12 mouse cellular contexts compared by ENCODE assay signal in genomic region chr16:6479616-6480410, GRCm38 (mm10).
DNase-seq lines count a peak whose midpoint lies in the region; ATAC-seq and TF ChIP-seq lines count a peak whose summit lies in the region.
"Had no signal": no experiment of that assay in that cellular context is flagged by ENCODE, and none has a peak within 500 bp of the region (broad histone marks: within the 10 kb centered on the region; RNA-seq: fewer than 3 reads in every experiment).

No protein-coding gene starts in this region.

- H3K9ac ChIP-seq in forebrain, embryonic 11.5 days (ENCODE audit: low read length) = no peak overlapping the region
- H3K9ac ChIP-seq in stomach, embryonic 14.5 days (replicated peaks; ENCODE audit: low read depth, low read length) = no peak overlapping the region
- no peak overlapping the region for H3K9ac ChIP-seq in stomach, postnatal 0 days (ENCODE audit: low read length)
- 0 out of 2 replicates have a peak overlapping the region, but pooled peaks have one; percentile 9 for H3K9ac ChIP-seq in hindbrain, embryonic 13.5 days
- H3K9ac ChIP-seq: heart, embryonic 13.5 days had no signal

- H3K27ac ChIP-seq in forebrain, embryonic 11.5 days (ENCODE audit: low read depth, low read length) = no peak overlapping the region
- no peak overlapping the region for H3K27ac ChIP-seq in forebrain, embryonic 10.5 days
- no peak overlapping the region for H3K27ac ChIP-seq in stomach, embryonic 14.5 days (ENCODE audit: low read length)
- H3K27ac ChIP-seq in stomach, postnatal 0 days (replicated peaks) = no peak overlapping the region
- H3K27ac ChIP-seq in hindbrain, embryonic 13.5 days = peak overlapping the region; percentile 76
- H3K27ac ChIP-seq: heart, embryonic 13.5 days had no signal

- ATAC-seq in forebrain, embryonic 11.5 days (replicated peaks; ENCODE audit: low FRiP score) = peak; percentile 77; the same call in 1 of the 2 replicates
- ATAC-seq in stomach, embryonic 14.5 days (ENCODE audit: insufficient number of reproducible peaks, insufficient read depth, low FRiP score, low read depth) = peak; percentile 65; the same call in 1 of the 2 replicates
- no peak for ATAC-seq in stomach, postnatal 0 days (ENCODE audit: low FRiP score, low TSS enrichment)
- peak; percentile 82 for ATAC-seq in hindbrain, embryonic 13.5 days (ENCODE audit: low FRiP score)
- ATAC-seq: activated CD4-positive, CD25-positive, alpha-beta regulatory T cell, adult 4 months had no signal

- peak; percentile 65 for DNase-seq in forebrain, embryonic 11.5 days (ENCODE audit: low spot score)
- DNase-seq in forebrain, embryonic 10.5 days (ENCODE audit: extremely low spot score, low spot score) = no peak
- DNase-seq in stomach, postnatal 0 days (ENCODE audit: low spot score) = no peak
- no peak for DNase-seq in right cerebral cortex, postnatal 25 days
- no peak for DNase-seq in kidney, adult 8-10 months
- DNase-seq in frontal cortex, postnatal 10 days (ENCODE audit: low spot score in 2 of 2) = no peak

- H3K27me3 ChIP-seq in forebrain, embryonic 11.5 days (ENCODE audit: control insufficient read depth, insufficient read depth, low read length) = no peaks in the 10 kb centered on the region
- H3K27me3 ChIP-seq in forebrain, embryonic 10.5 days (ENCODE audit: poor library complexity, severe bottlenecking) = no peaks in the 10 kb centered on the region
- no peaks in the 10 kb centered on the region for H3K27me3 ChIP-seq in stomach, embryonic 14.5 days (ENCODE audit: control insufficient read depth, insufficient read depth, low read length)
- no peaks in the 10 kb centered on the region for H3K27me3 ChIP-seq in stomach, postnatal 0 days (ENCODE audit: control insufficient read depth, insufficient read depth, low read length)
- no peaks in the 10 kb centered on the region for H3K27me3 ChIP-seq in hindbrain, embryonic 13.5 days

- no peaks in the 10 kb centered on the region for H3K36me3 ChIP-seq in forebrain, embryonic 11.5 days (ENCODE audit: control insufficient read depth, insufficient read depth, low read length)
- H3K36me3 ChIP-seq in forebrain, embryonic 10.5 days (replicated peaks) = no peaks in the 10 kb centered on the region
- no peaks in the 10 kb centered on the region for H3K36me3 ChIP-seq in stomach, embryonic 14.5 days (ENCODE audit: control insufficient read depth, insufficient read depth, low read length)
- H3K36me3 ChIP-seq in stomach, postnatal 0 days (ENCODE audit: control insufficient read depth, insufficient read depth, low read length) = no peaks in the 10 kb centered on the region
- no peaks in the 10 kb centered on the region for H3K36me3 ChIP-seq in hindbrain, embryonic 13.5 days
- H3K36me3 ChIP-seq: heart, embryonic 13.5 days had no signal

- 0 out of 2 replicates have a peak, but pooled peaks cover 2% of the 10 kb centered on the region for H3K4me1 ChIP-seq in forebrain, embryonic 11.5 days (replicated peaks; ENCODE audit: control insufficient read depth, insufficient read depth, low read length)
- peaks cover 13% of the 10 kb centered on the region for H3K4me1 ChIP-seq in forebrain, embryonic 10.5 days
- no peaks in the 10 kb centered on the region for H3K4me1 ChIP-seq in stomach, embryonic 14.5 days (ENCODE audit: control insufficient read depth, insufficient read depth, low read length)
- H3K4me1 ChIP-seq in stomach, postnatal 0 days (replicated peaks; ENCODE audit: control insufficient read depth, insufficient read depth) = no peaks in the 10 kb centered on the region
- H3K4me1 ChIP-seq in hindbrain, embryonic 13.5 days (replicated peaks) = peaks cover 26% of the 10 kb centered on the region

- H3K4me2 ChIP-seq in forebrain, embryonic 11.5 days (ENCODE audit: low read depth, low read length, severe bottlenecking) = no peak overlapping the region
- H3K4me2 ChIP-seq in stomach, embryonic 14.5 days (replicated peaks; ENCODE audit: low read depth, low read length) = no peak overlapping the region
- no peak overlapping the region for H3K4me2 ChIP-seq in stomach, postnatal 0 days (replicated peaks; ENCODE audit: low read depth)
- peak overlapping the region; percentile 10; the same call in 1 of the 2 replicates for H3K4me2 ChIP-seq in hindbrain, embryonic 13.5 days
- H3K4me2 ChIP-seq: heart, embryonic 13.5 days; liver, embryonic 11.5 days had no signal

- H3K9me3 ChIP-seq in forebrain, embryonic 11.5 days (ENCODE audit: control insufficient read depth, low read length) = no peaks in the 10 kb centered on the region
- no peaks in the 10 kb centered on the region for H3K9me3 ChIP-seq in forebrain, embryonic 10.5 days
- no peaks in the 10 kb centered on the region for H3K9me3 ChIP-seq in stomach, embryonic 14.5 days (ENCODE audit: control insufficient read depth, low read depth, low read length)
- no peaks in the 10 kb centered on the region for H3K9me3 ChIP-seq in stomach, postnatal 0 days (ENCODE audit: control insufficient read depth, low read length)
- H3K9me3 ChIP-seq in hindbrain, embryonic 13.5 days = no peaks in the 10 kb centered on the region
- H3K9me3 ChIP-seq: heart, embryonic 13.5 days had no signal

- TF ChIP-seq CTCF in stomach, postnatal 0 days (IDR thresholded peaks at IDR 0.05; ENCODE audit: low read depth) = no peak

- 13% methylated on average over 3 of the region's 3 CpGs for WGBS in forebrain, embryonic 11.5 days
- 21% methylated on average over 3 of the region's 3 CpGs for WGBS in forebrain, embryonic 10.5 days
- 25% methylated on average over 3 of the region's 3 CpGs for WGBS in stomach, embryonic 14.5 days
- 14% methylated on average over 3 of the region's 3 CpGs for WGBS in stomach, postnatal 0 days
- WGBS in hindbrain, embryonic 13.5 days = 26% methylated on average over 3 of the region's 3 CpGs

- H3K4me3 ChIP-seq in forebrain, embryonic 11.5 days (ENCODE audit: low read depth, low read length) = no peak overlapping the region
- no peak overlapping the region for H3K4me3 ChIP-seq in forebrain, embryonic 10.5 days
- no peak overlapping the region for H3K4me3 ChIP-seq in stomach, embryonic 14.5 days (ENCODE audit: low read depth, low read length)
- no peak overlapping the region for H3K4me3 ChIP-seq in stomach, postnatal 0 days (ENCODE audit: low read depth, low read length)
- H3K4me3 ChIP-seq in hindbrain, embryonic 13.5 days = no peak overlapping the region
- H3K4me3 ChIP-seq: heart, embryonic 13.5 days; myocyte had no signal

- TF ChIP-seq EP300 in stomach, postnatal 0 days (optimal IDR thresholded peaks at IDR 0.05) = no peak
